Mouse (Mus musculus): ENCODE data around the gene Kalrn.

DNA sequence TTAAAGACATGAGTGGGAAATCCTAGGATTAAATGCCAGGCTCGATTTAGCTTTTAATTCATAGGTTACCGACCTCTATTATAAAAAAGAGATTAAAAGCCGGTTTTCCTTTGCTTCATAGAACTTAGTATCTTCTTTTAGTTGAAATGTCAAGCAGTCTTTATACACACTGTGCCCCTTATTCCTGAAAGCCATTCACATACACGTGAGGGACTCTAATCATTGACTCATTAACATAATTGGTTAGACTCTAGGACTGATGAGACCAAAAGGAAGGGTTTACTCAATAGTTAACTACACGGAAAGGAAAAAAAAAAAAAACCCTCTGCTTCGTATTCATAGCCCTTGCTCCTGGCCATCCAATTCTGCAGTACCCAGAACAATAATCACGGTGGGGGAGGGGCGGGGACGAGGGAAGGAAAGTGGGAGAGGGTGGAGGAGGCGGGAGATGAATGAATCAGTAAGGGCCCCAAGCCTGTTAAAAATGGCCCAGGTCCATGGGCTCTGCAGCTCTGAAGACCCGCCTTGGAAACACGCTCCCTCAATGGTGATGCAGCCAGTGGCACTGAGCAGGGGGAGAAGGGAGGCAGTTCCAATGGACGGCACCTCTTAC, 368.7 kb downstream of the Kalrn start:
- TF ChIP-seq CTCF (IDR thresholded peaks at IDR 0.05; ENCODE audit: extremely low read depth, insufficient read length, insufficient replicate concordance, low read depth, low read length) (no peak), POLR2A (IDR thresholded peaks at IDR 0.05; ENCODE audit: low read depth, low read length) (no peak)
